Mouse (Mus musculus) hindbrain, embryonic 13.5 days (tissue): Measurements from ENCODE around the gene Arhgef25. TPM values are rescaled to one million over a fixed set of nuclear protein-coding genes. Genes with fewer than 3 reads are reported as not detected.
"Not testable (repeated sequence)": the region's sequence is repeated elsewhere in the genome, so short reads cannot be mapped to it uniquely, and the experiment has no call there.

Source experiments
- ATAC-seq: fragments of 200-750 bp; cut with Nextera tagmentation; 2 replicates; pipeline ENCODE4 v1.8.0; 2017; ENCODE audit warnings: moderate TSS enrichment; ENCODE audit not compliant: low FRiP score
- H3K27ac ChIP-seq: fragments of 300-500 bp; sonication (generic); 2 replicates; pipeline ENCODE4 v1.5.1; 2015; ENCODE audit warnings: inconsistent platforms, mild to moderate bottlenecking, moderate library complexity
- H3K27me3 ChIP-seq: fragments of 300-500 bp; sonication (generic); 2 replicates; pipeline ENCODE4 v1.6.1; 2015; ENCODE audit warnings: mild to moderate bottlenecking, inconsistent platforms
- H3K36me3 ChIP-seq: fragments of 300-500 bp; sonication (generic); 2 replicates; pipeline ENCODE4 v1.6.1; 2015; ENCODE audit warnings: mild to moderate bottlenecking, inconsistent platforms
- H3K4me1 ChIP-seq: fragments of 300-500 bp; sonication (generic); replicated peaks from 2 replicates; pipeline ENCODE4 v1.6.1; 2015; ENCODE audit warnings: inconsistent platforms
- H3K4me2 ChIP-seq: fragments of 300-500 bp; sonication (generic); 2 replicates; pipeline ENCODE4 v1.6.1; 2015; ENCODE audit warnings: inconsistent platforms, mild to moderate bottlenecking, moderate library complexity
- H3K4me3 ChIP-seq: fragments of 300-500 bp; sonication (generic); 2 replicates; pipeline ENCODE4 v1.5.1; 2015; ENCODE audit warnings: mild to moderate bottlenecking, inconsistent platforms
- H3K9ac ChIP-seq: fragments of 300-500 bp; sonication (generic); 2 replicates; pipeline ENCODE4 v1.6.1; 2015; ENCODE audit warnings: mild to moderate bottlenecking, inconsistent platforms
- H3K9me3 ChIP-seq: fragments of 300-500 bp; sonication (generic); 2 replicates; pipeline ENCODE4 v1.6.1; 2016; ENCODE audit warnings: inconsistent platforms
- WGBS: fragments of 180-500 bp; shearing (Covaris S2); methylation state at CpG from one replicate; pipeline ENCODE4 v1.1.7; 2015; 5-methylcytosine and 5-hydroxymethylcytosine counted together
- polyA plus RNA-seq: library from polyadenylated mRNA; unstranded; fragments of >200 nt; fragmentation: Nextera tagmentation; extraction: Ambion mirVana; gene quantifications from 2 replicates; pipeline ENCODE4 v1.2.1, GENCODE M21; 2015

The Arhgef25 gene
- polyA plus RNA-seq, 1 experiment from 2014 or later: 28.4 TPM

DNA sequence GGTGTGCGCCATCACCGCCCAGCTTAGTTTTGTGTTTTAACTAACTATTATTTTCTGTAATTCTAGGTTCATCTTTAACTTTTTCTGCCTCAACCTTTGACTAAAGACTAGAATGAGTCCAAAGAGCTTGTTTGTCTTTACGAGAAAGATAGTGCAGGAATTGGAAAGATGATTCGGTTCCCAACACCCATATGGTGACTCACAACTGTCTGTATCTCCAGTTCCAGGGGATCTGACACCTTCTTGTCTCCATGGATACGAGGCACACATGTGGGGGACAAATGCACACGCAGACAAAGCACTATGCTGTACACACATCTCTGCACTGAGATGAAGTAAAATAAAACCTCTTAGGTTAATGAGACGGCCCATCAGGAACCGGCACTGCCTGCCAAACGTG is 29.8 kb downstream of the Arhgef25 start:
- H3K27ac ChIP-seq: no peak overlapping the region
- ATAC-seq: no peak
- H3K27me3 ChIP-seq: peaks cover 6% of the 10 kb centered on the region; the same call in 1 of the 2 replicates
- no peaks in the 10 kb centered on the region for H3K36me3 ChIP-seq
- H3K4me3 ChIP-seq: no peak overlapping the region
- H3K4me2 ChIP-seq: no peak overlapping the region
- no peaks in the 10 kb centered on the region for H3K9me3 ChIP-seq
- 85% methylated on average over 9 of the region's 9 CpGs for WGBS
- H3K9ac ChIP-seq: no peak overlapping the region
- H3K4me1 ChIP-seq: peaks cover 5% of the 10 kb centered on the region; the same call in 1 of the 2 replicates

GRCm38 (mm10) chr10:127158471-127158870 is 31.4 kb downstream of the Arhgef25 start:
- no peaks in the 10 kb centered on the region for H3K4me1 ChIP-seq
- no peak overlapping the region for H3K4me2 ChIP-seq
- no peaks in the 10 kb centered on the region for H3K36me3 ChIP-seq
- peaks cover 2% of the 10 kb centered on the region; the same call in 1 of the 2 replicates for H3K27me3 ChIP-seq
- no peak overlapping the region for H3K27ac ChIP-seq
- H3K4me3 ChIP-seq: no peak overlapping the region
- 80% methylated on average over 3 of the region's 3 CpGs for WGBS
- H3K9me3 ChIP-seq: no peaks in the 10 kb centered on the region
- no peak for ATAC-seq
- no peak overlapping the region for H3K9ac ChIP-seq

GRCm38 (mm10) chr10:127156511-127156910 is 33.4 kb downstream of the Arhgef25 start:
- Histone ChIP-seq H3K4me2 (no peak overlapping the region), H3K27me3 (no peaks in the 10 kb centered on the region), H3K4me3 (no peak overlapping the region), H3K4me1 (no peaks in the 10 kb centered on the region), H3K9ac (no peak overlapping the region), H3K9me3 (no peaks in the 10 kb centered on the region), H3K36me3 (no peaks in the 10 kb centered on the region), H3K27ac (no peak overlapping the region)
- ATAC-seq: no peak
- WGBS: 86% methylated on average over 1 of the region's 1 CpGs

DNA sequence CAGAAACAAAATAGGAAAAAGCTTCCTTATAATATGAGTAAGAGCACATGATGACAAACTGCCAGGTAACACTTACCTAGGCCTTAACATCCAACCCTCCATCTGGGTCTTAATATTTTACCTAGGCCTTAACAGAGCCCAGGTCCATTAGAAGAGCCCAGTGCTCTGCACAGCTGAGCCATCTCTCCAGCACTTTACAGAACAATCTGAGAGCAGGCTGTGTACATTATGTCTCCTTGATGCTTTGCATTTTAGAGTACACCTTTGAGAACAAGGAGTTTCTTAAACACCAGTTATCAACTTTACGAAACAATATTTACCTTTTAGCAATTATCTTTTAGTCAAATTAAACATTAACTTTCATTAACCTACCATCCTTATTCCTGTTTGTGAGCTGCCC is 33.8 kb downstream of the Arhgef25 start:
- H3K4me3 ChIP-seq: no peak overlapping the region
- no peak overlapping the region for H3K4me2 ChIP-seq
- no peak overlapping the region for H3K9ac ChIP-seq
- H3K27ac ChIP-seq: no peak overlapping the region
- H3K4me1 ChIP-seq: no peaks in the 10 kb centered on the region
- no peaks in the 10 kb centered on the region for H3K36me3 ChIP-seq
- 93% methylated on average over 1 of the region's 1 CpGs for WGBS
- H3K27me3 ChIP-seq: no peaks in the 10 kb centered on the region
- no peak for ATAC-seq
- H3K9me3 ChIP-seq: no peaks in the 10 kb centered on the region

- no peak overlapping the region for H3K9ac ChIP-seq
- 87% methylated on average over 5 of the region's 5 CpGs for WGBS
- H3K4me2 ChIP-seq: no peak overlapping the region
- no peak for ATAC-seq
- no peaks in the 10 kb centered on the region for H3K9me3 ChIP-seq
- no peaks in the 10 kb centered on the region for H3K36me3 ChIP-seq
- H3K4me1 ChIP-seq: no peaks in the 10 kb centered on the region
- H3K27ac ChIP-seq: no peak overlapping the region
- H3K4me3 ChIP-seq: no peak overlapping the region
- H3K27me3 ChIP-seq: no peaks in the 10 kb centered on the region
Observed at GRCm38 (mm10) chr10:127154652-127155051, 35.2 kb downstream of the Arhgef25 start.

GRCm38 (mm10) chr10:127154241-127154640 is 35.6 kb downstream of the Arhgef25 start:
- no peak for ATAC-seq
- Histone ChIP-seq H3K4me1 (no peaks in the 10 kb centered on the region), H3K27ac (no peak overlapping the region), H3K9me3 (no peaks in the 10 kb centered on the region), H3K4me2 (no peak overlapping the region), H3K27me3 (no peaks in the 10 kb centered on the region), H3K9ac (no peak overlapping the region), H3K36me3 (no peaks in the 10 kb centered on the region), H3K4me3 (no peak overlapping the region)
- WGBS: 94% methylated on average over 2 of the region's 2 CpGs

DNA sequence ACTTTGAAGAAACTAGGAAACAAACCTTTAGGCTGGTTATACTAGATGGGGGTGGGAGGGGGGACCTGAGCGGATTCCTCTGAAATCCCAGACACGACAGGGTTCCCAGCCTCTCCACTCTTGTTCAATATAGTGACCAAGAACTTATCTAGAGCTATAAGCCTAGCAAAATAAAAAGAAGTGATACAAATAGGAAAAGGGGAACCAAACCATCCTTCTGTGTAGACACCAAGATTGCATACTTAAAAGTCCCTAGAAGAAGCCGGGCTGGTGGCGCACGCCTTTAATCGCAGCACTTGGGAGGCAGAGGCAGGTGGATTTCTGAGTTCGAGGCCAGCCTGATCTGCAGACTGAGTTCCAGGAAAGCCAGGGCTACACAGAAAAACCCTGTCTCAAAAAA is 36.6 kb downstream of the Arhgef25 start:
- ATAC-seq: no peak
- no peak overlapping the region for H3K4me3 ChIP-seq
- WGBS: 97% methylated on average over 7 of the region's 7 CpGs
- H3K9me3 ChIP-seq: no peaks in the 10 kb centered on the region
- H3K4me2 ChIP-seq: no peak overlapping the region
- H3K27me3 ChIP-seq: no peaks in the 10 kb centered on the region
- H3K9ac ChIP-seq: no peak overlapping the region
- no peaks in the 10 kb centered on the region for H3K36me3 ChIP-seq
- no peaks in the 10 kb centered on the region for H3K4me1 ChIP-seq
- no peak overlapping the region for H3K27ac ChIP-seq

GRCm38 (mm10) chr10:127152556-127152955 is 37.3 kb downstream of the Arhgef25 start:
- not testable (repeated sequence) for H3K4me2 ChIP-seq, H3K4me3 ChIP-seq, ATAC-seq, H3K9me3 ChIP-seq, H3K9ac ChIP-seq, H3K27me3 ChIP-seq, H3K4me1 ChIP-seq, H3K27ac ChIP-seq, H3K36me3 ChIP-seq
- 89% methylated on average over 10 of the region's 10 CpGs for WGBS

- WGBS: 84% methylated on average over 3 of the region's 3 CpGs
- ATAC-seq, H3K9me3 ChIP-seq, H3K4me2 ChIP-seq, H3K4me1 ChIP-seq, H3K27me3 ChIP-seq, H3K27ac ChIP-seq, H3K36me3 ChIP-seq, H3K9ac ChIP-seq, H3K4me3 ChIP-seq: not testable (repeated sequence)
Observed at GRCm38 (mm10) chr10:127151233-127151632, 38.6 kb downstream of the Arhgef25 start.

- Histone ChIP-seq H3K36me3 (no peaks in the 10 kb centered on the region), H3K27ac (no peak overlapping the region), H3K9ac (no peak overlapping the region), H3K4me3 (no peak overlapping the region), H3K4me1 (no peaks in the 10 kb centered on the region), H3K4me2 (no peak overlapping the region), H3K9me3 (no peaks in the 10 kb centered on the region), H3K27me3 (no peaks in the 10 kb centered on the region)
- ATAC-seq: no peak
- WGBS: 90% methylated on average over 4 of the region's 4 CpGs
Observed at GRCm38 (mm10) chr10:127150471-127150872, 39.4 kb downstream of the Arhgef25 start.

GRCm38 (mm10) chr10:127147135-127147534 is 42.7 kb downstream of the Arhgef25 start:
- ATAC-seq: no peak
- Histone ChIP-seq H3K36me3 (no peaks in the 10 kb centered on the region), H3K9ac (no peak overlapping the region), H3K27me3 (no peaks in the 10 kb centered on the region), H3K4me3 (no peak overlapping the region), H3K9me3 (no peaks in the 10 kb centered on the region), H3K4me2 (no peak overlapping the region), H3K27ac (no peak overlapping the region), H3K4me1 (no peaks in the 10 kb centered on the region)
- WGBS: 80% methylated on average over 6 of the region's 6 CpGs

- ATAC-seq: no peak
- H3K36me3 ChIP-seq: no peaks in the 10 kb centered on the region
- H3K4me1 ChIP-seq: no peaks in the 10 kb centered on the region
- H3K9me3 ChIP-seq: no peaks in the 10 kb centered on the region
- no peak overlapping the region for H3K4me2 ChIP-seq
- no peak overlapping the region for H3K4me3 ChIP-seq
- no peak overlapping the region for H3K9ac ChIP-seq
- no peak overlapping the region for H3K27ac ChIP-seq
- 79% methylated on average over 4 of the region's 5 CpGs for WGBS
- H3K27me3 ChIP-seq: no peaks in the 10 kb centered on the region
Observed at GRCm38 (mm10) chr10:127145303-127145702, 44.6 kb downstream of the Arhgef25 start.

- Histone ChIP-seq H3K27me3 (no peaks in the 10 kb centered on the region), H3K4me1 (no peaks in the 10 kb centered on the region), H3K4me3 (no peak overlapping the region), H3K9me3 (no peaks in the 10 kb centered on the region), H3K4me2 (no peak overlapping the region), H3K36me3 (no peaks in the 10 kb centered on the region), H3K27ac (no peak overlapping the region), H3K9ac (no peak overlapping the region)
- no peak for ATAC-seq
- 92% methylated on average over 7 of the region's 7 CpGs for WGBS
Observed at GRCm38 (mm10) chr10:127144536-127144935, 45.3 kb downstream of the Arhgef25 start.

DNA sequence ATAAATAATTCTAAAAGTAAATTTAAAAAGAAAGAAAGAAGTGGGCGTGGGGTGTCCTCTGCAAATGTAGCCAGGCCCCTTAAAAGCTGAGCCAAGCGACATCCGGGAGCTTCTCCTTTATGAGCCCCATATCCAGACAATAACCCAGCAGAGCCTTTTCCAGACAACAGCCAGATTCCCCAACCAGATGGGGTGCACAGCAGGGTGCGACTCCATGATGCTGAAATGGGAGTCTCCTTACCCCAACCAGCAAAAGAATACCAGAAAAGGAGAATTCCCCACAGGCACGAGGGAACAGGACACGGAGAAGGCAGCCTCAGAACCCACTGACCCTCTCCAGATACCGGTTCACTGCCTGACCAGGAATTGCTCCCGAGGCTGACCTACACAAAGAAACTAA is 46.7 kb downstream of the Arhgef25 start:
- Histone ChIP-seq H3K9me3 (no peaks in the 10 kb centered on the region), H3K4me2 (no peak overlapping the region), H3K27ac (no peak overlapping the region), H3K27me3 (no peaks in the 10 kb centered on the region), H3K9ac (no peak overlapping the region), H3K4me3 (no peak overlapping the region), H3K36me3 (no peaks in the 10 kb centered on the region), H3K4me1 (no peaks in the 10 kb centered on the region)
- no peak for ATAC-seq
- WGBS: 83% methylated on average over 8 of the region's 8 CpGs
